Mouse (Mus musculus) frontal cortex, adult (tissue): ENCODE results near the gene Cnksr1.
A peak's percentile ranks its signal among the peaks of the same experiment; 100 is the strongest.
"Not testable (repeated sequence)": the region's sequence is repeated elsewhere in the genome, so short reads cannot be mapped to it uniquely, and the experiment has no call there.

Experiments used
- ATAC-seq: cut with Nextera tagmentation; 2 replicates; pipeline ENCODE4 v1.9.2; 2017; ENCODE audit warnings: mild to moderate bottlenecking, moderate library complexity, mixed read lengths; ENCODE audit not compliant: low TSS enrichment

Gene Cnksr1

DNA sequence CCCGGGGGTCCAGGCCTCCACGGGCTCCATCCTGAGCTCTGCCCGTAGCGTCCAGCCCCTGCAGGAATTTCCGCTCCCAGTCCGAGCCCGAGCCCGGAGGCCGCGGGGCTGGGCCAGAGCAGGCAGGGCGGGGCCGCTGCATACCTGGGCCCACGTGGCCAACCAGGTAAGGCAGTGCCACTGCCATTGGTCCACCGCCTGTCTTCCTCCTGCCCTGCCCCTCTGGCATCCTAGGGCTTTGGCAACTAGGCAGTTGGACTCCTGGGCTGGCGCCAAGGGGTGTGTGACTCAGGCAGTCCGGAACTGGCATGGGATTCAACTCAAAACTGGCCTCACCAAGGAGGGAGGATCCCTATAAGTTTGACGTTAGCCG is at the start of gene Cnksr1:
Gene Cnksr1 (minus strand): TSS at position 121 of the 373 bp plus-strand sequence.
- no peak for ATAC-seq

DNA sequence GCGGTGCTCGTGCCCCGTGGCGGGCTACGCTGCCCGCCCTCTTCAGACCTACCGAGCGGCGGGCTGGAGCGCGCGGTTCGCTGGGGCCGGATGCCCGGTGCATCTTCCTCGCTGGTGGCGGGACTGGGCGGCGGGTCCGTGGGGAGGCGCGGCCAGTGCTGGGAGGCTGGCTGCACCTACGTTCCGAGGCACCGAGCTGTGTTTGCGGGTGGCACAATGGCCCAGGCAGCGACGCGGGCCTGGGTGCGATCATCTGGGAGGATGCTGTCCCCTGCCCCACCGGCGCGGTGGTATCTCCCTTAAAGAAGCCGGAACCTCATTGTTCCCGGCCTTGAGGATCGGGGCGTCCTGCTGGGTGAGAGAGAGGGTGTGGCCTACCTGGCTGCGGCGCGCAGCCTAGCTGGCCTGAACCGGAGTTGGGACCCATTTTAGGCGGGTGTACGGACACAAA is 49.4 kb upstream of the Cnksr1 start, which contains the start of gene Pdik1l:
Gene Pdik1l (minus strand): TSS at position 321 of the 451 bp plus-strand sequence.
- peak; percentile 84 for ATAC-seq

DNA sequence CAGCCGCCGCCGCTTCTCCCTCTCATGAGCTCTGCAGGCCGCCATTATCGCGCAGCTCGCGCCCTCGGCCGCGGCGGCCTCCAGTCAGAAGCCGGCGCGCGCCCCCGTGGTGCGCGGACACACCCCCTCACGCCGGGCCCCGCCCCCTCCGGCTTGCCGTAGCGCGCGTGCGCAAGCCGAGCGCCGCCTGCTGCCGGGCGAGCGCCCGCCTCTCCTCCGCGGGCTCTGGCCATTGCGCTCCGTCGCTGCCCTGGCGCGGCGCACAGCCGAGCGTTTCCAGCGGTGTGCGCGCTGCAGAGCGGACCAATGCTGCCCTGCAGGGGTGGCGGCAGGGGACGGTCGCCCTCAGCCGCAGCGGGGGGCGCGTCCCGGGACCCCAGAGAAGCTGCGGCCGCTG is 49.0 kb upstream of the Cnksr1 start:
- ATAC-seq, result peak; percentile 92

DNA sequence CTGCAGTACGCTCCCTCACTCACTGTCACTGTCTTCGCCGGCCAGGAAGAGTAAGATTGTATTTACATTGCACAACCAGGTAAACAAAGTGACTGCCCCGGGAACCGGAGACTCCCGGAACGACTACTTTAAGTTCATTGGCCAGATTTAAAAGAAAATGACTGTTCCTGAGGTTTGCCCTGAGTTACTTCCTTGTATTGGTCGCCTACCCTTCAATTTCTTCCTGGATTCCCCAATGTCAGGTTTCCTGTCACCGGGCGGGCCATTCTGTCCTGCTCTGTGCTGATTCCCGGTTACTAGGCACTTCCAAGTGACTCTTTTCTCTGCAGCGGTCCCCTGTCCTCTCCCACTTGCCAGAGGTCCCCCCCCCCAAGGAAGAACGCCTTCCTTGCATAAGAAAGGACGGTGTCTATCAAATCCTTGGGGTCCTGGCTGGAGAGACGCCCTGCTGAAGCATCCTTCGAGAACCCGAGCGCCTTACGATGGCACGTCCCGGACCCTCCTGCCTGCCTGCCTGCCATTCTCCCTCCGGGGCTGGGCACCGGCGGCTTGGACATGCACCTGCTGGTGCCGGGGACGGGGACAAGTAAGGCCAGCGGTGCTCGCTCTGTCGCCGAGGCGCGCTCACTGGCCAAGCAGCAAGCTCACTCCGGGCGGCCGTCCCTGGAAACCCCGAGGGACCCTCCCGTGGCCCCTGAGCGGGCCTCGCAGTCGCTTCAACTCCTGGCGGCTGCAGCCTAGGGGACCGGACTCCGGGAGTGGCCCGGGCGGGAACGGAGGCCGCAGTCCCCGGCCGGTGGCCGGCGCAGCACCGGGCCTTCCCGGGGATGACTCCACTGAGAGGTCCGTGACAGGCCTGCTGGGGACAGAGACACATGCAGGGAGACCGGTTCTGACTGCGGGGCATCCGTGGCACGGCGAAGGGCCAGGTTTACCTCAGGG is 48.3 kb upstream of the Cnksr1 start:
- peak; percentile 41; the same call in 1 of the 2 replicates for ATAC-seq

DNA sequence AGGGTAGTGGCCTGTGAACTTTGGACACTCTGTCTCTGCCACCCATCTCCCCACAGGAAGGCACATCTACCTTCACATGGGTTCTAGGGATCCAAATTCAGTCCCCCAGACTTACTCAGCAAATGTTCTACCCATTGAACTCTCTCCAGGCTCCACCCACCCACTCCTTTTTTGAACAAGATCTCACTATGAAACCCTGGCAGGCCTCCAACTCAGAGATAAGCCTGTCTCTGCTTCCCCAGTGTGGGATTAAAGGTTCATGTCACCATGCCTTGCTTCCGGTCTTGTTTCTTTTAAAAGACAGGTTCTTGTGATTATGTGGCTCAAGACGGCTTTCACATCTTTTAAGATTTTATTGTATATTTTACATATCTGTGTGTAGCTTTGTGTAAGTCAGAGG is 46.7 kb upstream of the Cnksr1 start:
- no peak for ATAC-seq

DNA sequence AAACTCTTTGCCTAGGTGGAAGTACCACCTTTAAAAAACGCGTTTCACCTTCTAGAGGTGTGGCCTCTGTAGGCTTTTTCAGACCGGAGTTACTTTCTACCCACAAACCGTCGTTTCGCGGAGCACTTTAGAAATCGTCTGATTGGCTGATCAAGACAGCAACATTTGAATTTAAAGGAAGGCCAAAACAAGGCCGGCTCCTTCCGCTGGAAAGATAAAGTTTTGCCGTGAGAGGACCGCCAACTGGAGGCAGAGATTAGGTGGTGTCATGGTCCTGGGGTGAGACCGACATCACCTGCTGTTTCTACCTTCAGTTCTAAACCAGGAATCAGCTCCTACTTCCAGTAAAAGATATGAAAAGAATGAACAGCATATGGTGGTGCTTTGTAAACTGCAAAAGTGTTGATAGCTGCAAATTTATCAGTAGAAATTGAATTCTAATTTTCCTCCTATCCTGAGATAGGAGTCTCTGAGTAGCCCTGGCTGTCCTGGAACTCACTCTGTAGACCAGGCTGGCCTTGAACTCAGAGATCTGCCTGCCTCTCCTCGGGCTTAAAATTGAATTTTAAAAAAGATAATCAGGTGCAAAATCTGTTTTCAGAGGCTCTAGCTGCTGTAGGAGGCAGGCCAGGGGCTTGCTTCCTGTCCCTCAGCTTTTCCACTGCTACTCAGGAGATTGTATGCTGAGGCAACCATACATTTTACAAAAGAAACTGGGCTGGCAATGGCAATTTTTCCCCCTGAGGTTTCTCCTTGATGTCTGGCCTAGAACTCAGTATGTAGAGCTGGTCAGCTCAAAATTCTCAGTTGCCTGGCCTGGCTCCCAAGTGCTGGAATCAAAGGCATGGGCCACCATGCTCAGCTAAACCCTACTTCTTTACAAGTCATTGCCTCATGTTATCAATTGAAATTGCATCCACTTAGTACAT is 35.5 kb upstream of the Cnksr1 start:
- ATAC-seq, result no peak

DNA sequence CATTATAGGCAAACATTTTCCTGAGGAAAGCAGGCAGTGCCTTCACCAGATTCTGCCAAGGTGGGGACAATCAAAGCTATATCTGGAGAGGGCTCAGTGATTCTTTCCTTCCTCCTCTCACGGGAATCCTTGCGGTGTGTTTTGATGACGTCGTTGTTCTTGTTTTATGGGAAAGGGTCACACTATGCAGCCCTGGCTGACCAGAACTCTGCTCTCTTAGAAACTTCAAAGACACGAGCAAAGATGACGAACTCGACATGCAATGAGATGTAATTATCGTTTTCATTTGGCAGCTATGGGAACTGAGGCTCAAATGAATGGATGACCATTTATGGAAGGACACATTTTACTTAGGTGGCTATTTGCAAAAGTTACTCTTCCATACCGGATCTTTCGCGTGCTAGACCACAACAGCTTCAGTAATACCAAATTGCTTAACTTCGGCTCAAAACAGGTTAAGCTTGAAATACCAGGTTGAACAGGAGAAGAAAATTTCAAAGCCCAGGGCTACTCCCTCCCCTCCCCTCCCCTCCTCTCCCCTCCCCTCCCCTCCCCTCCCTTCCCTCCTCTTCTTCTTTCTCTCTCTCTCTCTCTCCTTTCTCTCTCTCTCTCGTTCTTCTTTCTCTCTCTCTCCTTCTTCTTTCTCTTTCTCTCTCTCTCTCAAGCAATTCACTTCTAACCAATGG is 34.7 kb upstream of the Cnksr1 start:
- no peak for ATAC-seq

DNA sequence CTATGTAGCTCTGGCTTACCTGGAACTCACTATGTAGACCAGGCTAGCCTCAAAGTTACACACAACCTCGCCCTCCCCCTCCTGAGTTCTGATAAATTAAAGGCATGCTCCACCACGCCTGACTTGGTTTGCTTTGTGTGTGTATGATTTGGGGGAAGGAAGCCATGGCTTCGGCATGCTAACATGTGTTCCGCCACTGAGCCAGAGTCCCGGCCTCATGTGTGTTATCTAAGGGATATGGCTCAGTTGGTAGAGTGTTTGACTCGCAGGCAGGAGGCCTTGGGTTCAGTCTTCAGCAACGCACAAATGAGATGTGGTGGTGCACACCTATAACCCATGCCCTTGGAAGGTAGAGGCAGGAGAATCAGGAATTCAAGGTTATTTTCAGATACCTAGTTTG is 33.8 kb upstream of the Cnksr1 start:
- no peak for ATAC-seq

DNA sequence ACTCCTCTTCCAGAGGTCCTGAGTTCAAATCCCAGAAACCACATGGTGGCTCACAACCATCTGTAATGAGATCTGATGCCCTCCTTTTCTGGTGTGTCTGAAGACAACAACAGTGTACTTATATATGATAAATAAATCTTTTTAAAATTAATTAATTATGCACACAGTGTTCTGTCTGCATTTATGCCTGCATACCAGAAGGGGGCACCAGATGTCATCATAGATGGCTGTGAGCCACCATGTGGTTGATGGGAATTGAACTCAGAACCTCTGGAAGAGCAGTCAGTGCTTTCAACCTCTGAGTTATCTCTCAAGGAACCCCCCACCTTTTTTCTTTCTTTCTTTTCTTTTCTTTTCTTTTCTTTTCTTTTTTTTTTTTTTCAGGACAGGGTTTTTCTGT is 31.4 kb upstream of the Cnksr1 start:
- ATAC-seq, result not testable (repeated sequence)

DNA sequence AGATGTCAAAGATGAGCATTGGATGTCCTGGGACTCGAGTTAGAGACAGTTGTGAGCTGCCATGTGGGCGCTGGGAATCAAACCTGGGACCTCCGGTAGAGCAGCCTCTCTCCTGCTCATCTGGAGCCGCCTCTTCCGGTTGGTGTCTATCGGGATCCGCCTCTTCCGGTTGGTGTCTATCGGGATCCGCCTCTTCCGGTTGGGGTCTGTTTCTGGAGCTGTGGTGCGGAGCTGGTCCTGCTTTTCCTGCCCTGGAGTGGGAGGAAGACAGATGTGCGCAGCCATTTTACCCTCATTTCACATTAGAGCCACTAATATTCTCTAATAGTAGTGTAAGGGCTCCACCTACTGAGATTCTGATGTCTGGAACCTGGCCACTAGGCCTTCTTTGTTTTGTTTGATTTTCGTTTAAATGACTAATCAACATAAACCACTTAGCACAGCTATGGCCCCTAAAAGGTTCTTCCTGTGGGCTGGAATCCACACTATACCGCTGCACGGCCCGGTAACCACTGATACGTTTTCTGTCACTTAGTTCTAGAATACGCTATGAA is 30.0 kb upstream of the Cnksr1 start:
- ATAC-seq, result no peak

DNA sequence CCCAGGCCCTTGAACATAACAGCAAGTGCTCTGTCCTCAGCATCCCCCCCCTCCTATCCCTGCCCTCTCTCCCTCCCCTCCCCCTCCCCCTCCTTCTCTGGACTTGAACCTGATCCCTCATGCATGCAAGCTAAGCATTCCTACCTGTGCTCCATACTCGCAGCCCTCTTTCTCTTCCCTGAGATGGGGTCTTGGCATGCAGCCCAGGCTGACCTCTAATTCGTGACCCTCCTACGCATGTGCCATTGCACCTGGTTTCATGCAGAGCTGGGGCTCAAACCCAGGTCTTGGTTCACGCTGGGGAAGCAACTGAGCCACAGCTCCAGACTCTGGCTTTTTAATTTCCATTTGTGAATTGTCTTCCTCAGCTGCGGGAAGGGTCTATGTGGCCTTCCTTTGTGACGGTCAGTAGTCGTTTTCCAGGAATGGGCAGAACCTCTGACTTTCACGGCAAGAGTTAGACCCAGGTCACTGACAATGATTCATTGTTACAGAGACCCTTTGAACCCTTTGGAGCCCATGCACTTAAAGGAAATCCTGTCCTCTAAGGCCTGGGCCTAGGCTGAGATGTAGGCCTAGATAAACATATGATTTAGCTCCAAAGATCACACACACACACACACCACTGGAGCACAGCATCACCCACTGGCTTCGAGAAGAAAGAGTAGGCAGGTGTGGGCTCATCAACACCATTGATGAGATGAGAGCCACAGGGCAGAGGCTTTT is 27.8 kb upstream of the Cnksr1 start:
- no peak for ATAC-seq

DNA sequence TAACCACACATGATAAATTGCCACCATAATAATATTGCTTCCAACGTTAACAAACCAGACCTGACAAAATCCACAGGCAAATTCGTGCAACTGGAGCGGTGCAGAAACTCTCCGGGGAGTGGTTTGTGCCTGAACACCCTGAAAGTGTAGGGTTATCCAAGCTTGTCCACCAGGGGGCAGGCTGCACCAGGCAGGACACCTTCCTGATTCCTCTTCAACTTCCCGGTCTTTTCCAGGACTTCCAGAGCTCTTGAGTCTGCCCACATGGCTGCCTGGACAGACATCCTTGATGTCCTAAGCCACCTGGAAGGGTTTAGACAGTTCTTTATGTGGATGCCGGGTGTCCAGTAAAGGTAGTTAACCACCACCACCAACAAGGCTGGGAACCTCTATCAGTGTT is 25.0 kb upstream of the Cnksr1 start:
- no peak; the same call in 1 of the 2 replicates for ATAC-seq

DNA sequence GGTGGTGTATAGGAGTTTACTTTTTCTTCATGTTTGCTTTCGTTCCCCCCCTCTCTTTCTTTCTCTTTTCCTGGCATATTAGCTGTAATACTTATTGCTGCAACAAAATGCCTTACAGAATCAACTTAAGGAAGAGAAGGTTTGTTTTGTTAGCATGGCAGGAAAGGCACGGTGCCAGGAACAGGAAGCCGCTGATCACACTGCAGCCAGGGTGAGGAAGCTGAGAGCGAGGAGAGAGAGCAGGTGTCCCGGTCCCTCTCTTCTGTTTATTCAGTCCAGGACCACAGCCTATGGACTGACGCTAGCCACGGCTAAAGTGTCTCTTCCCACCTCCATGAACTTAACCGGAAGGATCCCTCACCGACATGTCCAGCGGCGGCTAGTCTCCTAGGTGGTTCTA is 20.2 kb upstream of the Cnksr1 start:
- no peak for ATAC-seq

DNA sequence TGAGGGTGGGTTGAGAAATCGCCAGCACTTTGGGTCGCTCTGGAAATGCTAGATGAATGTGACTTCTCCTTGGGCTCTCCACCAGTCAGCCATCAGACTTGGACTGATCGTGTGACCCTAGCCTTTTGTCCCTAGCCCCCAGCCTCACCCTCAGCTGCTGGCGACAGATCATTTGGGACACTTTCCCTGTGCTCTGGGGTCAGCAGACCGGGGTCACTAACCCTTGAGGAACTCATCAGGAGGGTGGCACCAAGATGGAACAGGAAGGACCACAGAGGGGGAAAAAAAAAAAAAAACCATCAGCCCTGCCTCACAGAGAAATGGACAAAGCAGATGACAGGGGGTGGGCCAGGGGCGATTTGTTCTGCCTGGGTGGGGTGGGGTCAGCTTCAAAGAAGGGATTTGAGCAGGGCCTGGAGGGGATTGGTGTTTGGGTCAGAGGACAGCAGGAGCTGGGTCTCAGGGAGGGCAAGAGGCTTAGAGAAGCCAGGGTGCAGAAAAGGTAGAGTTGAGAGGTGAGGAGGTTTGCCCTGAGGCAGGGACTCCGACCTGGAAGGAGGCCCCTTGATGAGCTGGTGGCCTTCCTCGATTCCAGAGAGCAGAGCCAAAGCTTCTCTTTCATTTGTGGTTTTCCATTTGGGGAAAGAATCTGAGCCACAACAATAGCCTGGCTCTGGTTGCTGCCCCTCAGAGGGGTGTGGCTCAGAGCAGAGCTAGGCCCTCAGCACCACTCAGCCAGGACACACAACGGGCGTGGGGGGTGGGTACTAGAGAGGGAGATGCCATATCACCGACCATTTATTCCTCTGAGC is 19.2 kb upstream of the Cnksr1 start:
- no peak for ATAC-seq

DNA sequence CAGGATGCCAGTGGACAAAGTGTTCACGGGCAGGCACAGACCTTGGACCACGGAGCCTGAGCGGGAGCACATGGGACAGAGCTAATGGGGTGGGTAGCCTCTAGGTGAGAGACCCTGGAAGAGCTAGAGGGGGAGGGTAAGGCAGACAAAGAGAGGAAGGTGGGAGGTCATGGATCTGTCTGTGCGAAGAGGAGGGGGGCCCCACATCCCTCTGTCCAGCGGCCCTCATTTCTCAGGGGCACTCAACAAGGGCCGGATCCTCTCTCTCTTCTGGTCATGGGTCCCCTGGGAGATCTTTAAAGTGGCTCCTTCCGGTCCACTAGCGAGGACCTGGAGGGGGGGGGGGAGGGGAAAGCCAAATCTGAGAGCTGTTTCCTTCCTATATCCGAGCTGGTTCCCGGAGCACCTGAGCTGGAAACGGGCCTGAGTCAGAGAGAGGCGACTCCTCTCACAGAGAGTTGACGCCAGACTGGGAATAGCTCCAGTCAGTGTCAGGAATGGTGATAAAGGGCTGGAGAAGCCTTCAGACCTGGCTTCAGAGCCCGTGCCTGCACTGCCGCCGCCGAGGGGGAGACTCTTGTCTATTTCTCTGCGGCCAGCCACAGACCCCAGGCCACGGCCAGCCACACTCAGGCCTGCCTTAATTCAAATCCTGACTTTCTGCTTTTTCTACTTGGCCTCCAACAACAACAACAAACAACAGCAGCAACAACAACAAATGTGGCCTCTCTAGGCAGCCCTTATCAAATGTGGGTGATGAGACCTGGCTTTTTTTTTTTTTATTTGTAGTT is 18.4 kb upstream of the Cnksr1 start:
- no peak for ATAC-seq

DNA sequence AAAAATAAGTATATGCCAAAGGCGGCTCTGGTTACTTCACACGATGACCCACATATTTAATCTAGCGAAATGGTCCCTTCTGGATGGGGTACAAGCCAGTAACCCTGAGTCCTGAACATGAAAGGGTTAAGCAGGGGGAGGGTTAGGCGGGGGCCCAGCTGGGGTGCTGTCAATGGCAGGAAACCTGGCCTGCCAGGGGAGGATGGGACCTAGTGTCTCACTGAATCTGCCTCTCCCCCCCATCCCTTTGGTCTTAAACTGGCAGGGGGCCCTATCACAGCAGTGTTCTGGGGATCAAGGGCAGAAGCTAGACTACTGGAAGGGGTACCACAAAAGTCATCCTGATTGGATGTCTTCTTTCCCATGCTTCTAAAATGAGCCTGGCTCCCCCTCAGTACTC is 17.7 kb upstream of the Cnksr1 start:
- ATAC-seq, result no peak

DNA sequence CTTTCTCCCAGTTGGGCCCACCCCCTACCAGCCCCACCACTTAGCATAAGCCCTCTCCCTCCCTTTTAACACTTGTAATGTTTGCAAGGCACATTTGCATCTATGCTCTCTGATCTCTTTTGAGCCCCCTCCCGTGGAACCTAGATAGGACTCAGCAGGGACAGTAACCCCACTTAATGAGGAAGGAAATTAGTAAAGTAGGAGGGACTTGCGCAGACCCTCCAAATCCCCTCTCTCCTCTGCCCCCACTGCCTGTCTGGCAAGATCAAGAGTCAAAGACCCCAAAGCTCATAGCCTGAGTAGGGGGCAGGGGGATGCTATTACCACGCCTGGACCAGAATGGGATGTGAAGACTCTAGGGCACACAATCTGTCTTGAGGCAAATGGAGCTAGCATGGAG is 16.6 kb upstream of the Cnksr1 start:
- no peak for ATAC-seq

DNA sequence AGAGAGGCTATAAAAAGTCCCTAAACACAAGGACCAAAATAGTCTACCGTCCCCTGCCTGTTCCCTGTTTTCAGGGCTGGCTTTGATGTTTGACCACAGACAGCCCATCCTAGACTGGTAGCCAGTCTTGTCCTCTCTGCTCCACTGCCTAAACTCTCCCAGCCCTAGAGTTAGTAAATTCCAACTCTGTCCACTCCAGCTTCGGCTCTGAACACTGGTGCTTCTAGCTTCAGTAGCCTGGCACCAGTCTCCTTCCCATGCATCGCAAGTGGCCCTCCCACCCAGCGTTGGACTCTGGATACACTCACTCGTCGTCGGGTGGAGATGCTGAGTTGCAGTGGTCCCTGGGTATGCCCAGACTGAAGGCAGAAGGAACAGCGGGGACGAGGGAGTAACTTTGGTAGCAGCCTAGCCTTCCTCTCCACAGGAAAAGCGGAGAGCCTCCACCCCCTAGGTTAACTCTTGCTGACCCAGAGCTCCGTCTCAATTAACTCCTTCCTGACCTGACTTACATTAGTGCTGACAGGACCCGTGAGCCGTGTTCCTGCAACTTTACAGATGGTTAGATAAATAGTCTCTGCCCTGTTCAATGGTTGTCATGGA is 15.6 kb upstream of the Cnksr1 start, which contains the start of gene Grrp1:
Gene Grrp1 (minus strand): TSS at position 385 of the 603 bp plus-strand sequence.
- ATAC-seq, result no peak
